In genomic region chr2:7319760-7320159, GRCm38 (mm10) we compare ENCODE assay signal across 25 mouse cellular contexts.
DNase-seq lines count a peak whose midpoint lies in the region; ATAC-seq lines count a peak whose summit lies in the region.
"Had no signal": no experiment of that assay in that cellular context is flagged by ENCODE, and none has a peak within 500 bp of the region (broad histone marks: within the 10 kb centered on the region; RNA-seq: fewer than 3 reads in every experiment).

No protein-coding gene starts in this region.

- H3K4me2 ChIP-seq in hindbrain, embryonic 13.5 days, result no peak overlapping the region
- no peak overlapping the region for H3K4me2 ChIP-seq in neural tube, embryonic 11.5 days (ENCODE audit: low read depth)
- H3K4me2 ChIP-seq in forebrain, embryonic 16.5 days (ENCODE audit: low read length), result no peak overlapping the region
- H3K4me2 ChIP-seq: embryonic facial prominence, embryonic 15.5 days; heart, embryonic 13.5 days; liver, embryonic 13.5 days had no signal

- H3K27me3 ChIP-seq in hindbrain, embryonic 13.5 days, result no peaks in the 10 kb centered on the region
- 0 out of 2 replicates have a peak, but pooled peaks cover 4% of the 10 kb centered on the region for H3K27me3 ChIP-seq in hindbrain, embryonic 10.5 days (ENCODE audit: insufficient read depth, poor library complexity, severe bottlenecking)
- H3K27me3 ChIP-seq in neural tube, embryonic 11.5 days (ENCODE audit: control insufficient read depth, insufficient read depth, low read length), result no peaks in the 10 kb centered on the region
- no peaks in the 10 kb centered on the region for H3K27me3 ChIP-seq in forebrain, embryonic 16.5 days (replicated peaks; ENCODE audit: control insufficient read depth, insufficient read depth, low read length)
- H3K27me3 ChIP-seq: embryonic facial prominence, embryonic 15.5 days; heart, embryonic 13.5 days; liver, embryonic 13.5 days had no signal

- H3K4me3 ChIP-seq in hindbrain, embryonic 13.5 days, result no peak overlapping the region
- H3K4me3 ChIP-seq in hindbrain, embryonic 10.5 days, result no peak overlapping the region
- no peak overlapping the region for H3K4me3 ChIP-seq in neural tube, embryonic 11.5 days (ENCODE audit: low read depth, low read length)
- no peak overlapping the region for H3K4me3 ChIP-seq in forebrain, embryonic 16.5 days (replicated peaks; ENCODE audit: low read length)
- H3K4me3 ChIP-seq: embryonic facial prominence, embryonic 15.5 days; heart, embryonic 13.5 days; left cerebral cortex, adult 2 months; liver, embryonic 13.5 days had no signal

- 21% methylated on average over 3 of the region's 3 CpGs for WGBS in hindbrain, embryonic 13.5 days
- WGBS in hindbrain, embryonic 10.5 days, result 39% methylated on average over 3 of the region's 3 CpGs
- 46% methylated on average over 3 of the region's 3 CpGs for WGBS in neural tube, embryonic 11.5 days
- WGBS in forebrain, embryonic 16.5 days, result 15% methylated on average over 3 of the region's 3 CpGs

- no peaks in the 10 kb centered on the region for H3K9me3 ChIP-seq in hindbrain, embryonic 13.5 days
- H3K9me3 ChIP-seq in hindbrain, embryonic 10.5 days, result no peaks in the 10 kb centered on the region
- H3K9me3 ChIP-seq in neural tube, embryonic 11.5 days (ENCODE audit: control insufficient read depth, low read length), result no peaks in the 10 kb centered on the region
- H3K9me3 ChIP-seq in forebrain, embryonic 16.5 days (ENCODE audit: control insufficient read depth, low read length), result no peaks in the 10 kb centered on the region
- H3K9me3 ChIP-seq: embryonic facial prominence, embryonic 15.5 days; heart, embryonic 13.5 days; liver, embryonic 13.5 days had no signal

- no peaks in the 10 kb centered on the region for H3K36me3 ChIP-seq in hindbrain, embryonic 13.5 days
- H3K36me3 ChIP-seq in hindbrain, embryonic 10.5 days, result no peaks in the 10 kb centered on the region
- H3K36me3 ChIP-seq in neural tube, embryonic 11.5 days (ENCODE audit: control insufficient read depth, insufficient read depth, low read length), result no peaks in the 10 kb centered on the region
- H3K36me3 ChIP-seq in forebrain, embryonic 16.5 days (ENCODE audit: control insufficient read depth, insufficient read depth), result no peaks in the 10 kb centered on the region
- H3K36me3 ChIP-seq: embryonic facial prominence, embryonic 15.5 days; heart, embryonic 13.5 days; liver, embryonic 13.5 days had no signal

- H3K4me1 ChIP-seq in hindbrain, embryonic 13.5 days (replicated peaks), result peaks cover 4% of the 10 kb centered on the region; the same call in 1 of the 2 replicates
- peaks cover 21% of the 10 kb centered on the region for H3K4me1 ChIP-seq in hindbrain, embryonic 10.5 days (replicated peaks)
- peaks cover under 1% of the 10 kb centered on the region; the same call in 1 of the 2 replicates for H3K4me1 ChIP-seq in neural tube, embryonic 11.5 days (ENCODE audit: control insufficient read depth, insufficient read depth, low read length)
- no peaks in the 10 kb centered on the region for H3K4me1 ChIP-seq in forebrain, embryonic 16.5 days (replicated peaks; ENCODE audit: control insufficient read depth, insufficient read depth, low read length)
- H3K4me1 ChIP-seq: embryonic facial prominence, embryonic 15.5 days; liver, embryonic 13.5 days had no signal

- DNase-seq in hindbrain, embryonic 10.5 days (ENCODE audit: low spot score), result no peak
- DNase-seq in neural tube, embryonic 11.5 days (ENCODE audit: low spot score), result no peak
- DNase-seq in neural tube, embryonic 10.5 days (ENCODE audit: extremely low spot score, low spot score), result no peak
- peak; percentile 44 for DNase-seq in embryo, embryonic 11 days
- no peak for DNase-seq in kidney, postnatal 4 days
- no peak for DNase-seq in layer of hippocampus, postnatal 14 days (ENCODE audit: low spot score in 2 of 2)
- DNase-seq: adrenal gland, adult 8-10 months; cerebellum, adult 18-20 months; cerebellum, postnatal 14 days; gastrocnemius, postnatal 14 days; heart, adult 18-20 months; heart, postnatal 14 days; kidney, postnatal 25 days; liver, embryonic 13.5 days; lung, adult 2 months; lung, postnatal 14 days; thymus, postnatal 14 days had no signal

- ATAC-seq in hindbrain, embryonic 13.5 days (ENCODE audit: low FRiP score), result peak; percentile 39; the same call in 1 of the 2 replicates
- peak; percentile 35 for ATAC-seq in neural tube, embryonic 11.5 days (ENCODE audit: insufficient read depth, low FRiP score, low TSS enrichment)
- peak; percentile 83 for ATAC-seq in forebrain, embryonic 16.5 days
- ATAC-seq: activated CD4-positive, CD25-positive, alpha-beta regulatory T cell, adult 4 months; hindbrain, embryonic 16.5 days; intestine, postnatal 0 days had no signal

- H3K27ac ChIP-seq in hindbrain, embryonic 13.5 days, result no peak overlapping the region
- no peak overlapping the region for H3K27ac ChIP-seq in hindbrain, embryonic 10.5 days
- no peak overlapping the region for H3K27ac ChIP-seq in neural tube, embryonic 11.5 days (ENCODE audit: low read depth, low read length)
- no peak overlapping the region for H3K27ac ChIP-seq in forebrain, embryonic 16.5 days (ENCODE audit: low read length)
- H3K27ac ChIP-seq: embryonic facial prominence, embryonic 15.5 days; heart, embryonic 13.5 days; left cerebral cortex, adult 2 months; liver, embryonic 13.5 days had no signal

- H3K9ac ChIP-seq in hindbrain, embryonic 13.5 days, result no peak overlapping the region
- no peak overlapping the region for H3K9ac ChIP-seq in neural tube, embryonic 11.5 days (ENCODE audit: low read length)
- no peak overlapping the region for H3K9ac ChIP-seq in forebrain, embryonic 16.5 days (replicated peaks; ENCODE audit: low read depth, low read length)
- H3K9ac ChIP-seq: embryonic facial prominence, embryonic 15.5 days; heart, embryonic 13.5 days; liver, embryonic 13.5 days had no signal
